Mouse (Mus musculus) adrenal gland, adult 2 months (tissue): ENCODE data around the gene Azin2. TPM values are rescaled to one million over a fixed set of nuclear protein-coding genes. Genes with fewer than 3 reads are reported as not detected.

Experiments
- DNase-seq: peaks from one replicate; pipeline ENCODE4 v3.0.0; 2021
- polyA plus RNA-seq: library from polyadenylated mRNA; depleted of rRNA; stranded (reverse); fragments of >200 nt; gene quantifications from 2 replicates; pipeline ENCODE4 v1.2.3, GENCODE M21; 2012; rRNA removed
- total RNA-seq, 2 experiments: library from RNA; stranded (reverse); gene quantifications; 2 replicates each; pipeline ENCODE4 v1.2.3; 2021

Azin2 gene
- total and polyA plus RNA-seq, 3 experiments = 36.2 to 55.1 (median 39.0) TPM

- DNase-seq = peak; percentile 43
Measured at GRCm38 (mm10) chr4:128897911-128898421, 64.3 kb downstream of the Azin2 start.

- DNase-seq = no peak
Measured at GRCm38 (mm10) chr4:128896667-128897066, 65.6 kb downstream of the Azin2 start.

GRCm38 (mm10) chr4:128895841-128896240 is 66.4 kb downstream of the Azin2 start:
- DNase-seq = no peak

- no peak for DNase-seq
Measured at GRCm38 (mm10) chr4:128894112-128894511, 68.1 kb downstream of the Azin2 start.

GRCm38 (mm10) chr4:128892188-128892587 is 70.1 kb downstream of the Azin2 start:
- DNase-seq = no peak

GRCm38 (mm10) chr4:128891746-128892145 is 70.5 kb downstream of the Azin2 start:
- DNase-seq = no peak

- DNase-seq = peak; percentile 73
Measured at GRCm38 (mm10) chr4:128891157-128891556, 71.1 kb downstream of the Azin2 start.

- no peak for DNase-seq
Measured at GRCm38 (mm10) chr4:128889752-128890630, 72.3 kb downstream of the Azin2 start.

GRCm38 (mm10) chr4:128888436-128888990 is 73.7 kb downstream of the Azin2 start:
- DNase-seq = no peak

- peak; percentile 66 for DNase-seq
Measured at GRCm38 (mm10) chr4:128887641-128888091, 74.6 kb downstream of the Azin2 start.

GRCm38 (mm10) chr4:128887026-128887425 is 75.2 kb downstream of the Azin2 start:
- no peak for DNase-seq

GRCm38 (mm10) chr4:128886571-128886970 is 75.7 kb downstream of the Azin2 start:
- no peak for DNase-seq

- no peak for DNase-seq
Measured at GRCm38 (mm10) chr4:128885540-128885939, 76.7 kb downstream of the Azin2 start.

GRCm38 (mm10) chr4:128884711-128885095 is 77.5 kb downstream of the Azin2 start:
- no peak for DNase-seq

- peak; percentile 86 for DNase-seq
Measured at GRCm38 (mm10) chr4:128883801-128884710, 78.2 kb downstream of the Azin2 start.

GRCm38 (mm10) chr4:128883379-128883781 is 78.9 kb downstream of the Azin2 start, which contains the start of gene Trim62:
Trim62 (plus strand) TSS chr4:128883580.
- DNase-seq = peak; percentile 92

Other genes starting within 250 kb of the Azin2 start
- gene A3galt2, start 207.1 kb downstream of the Azin2 start, total RNA-seq = under 1 TPM; 0.20 to 0.21 TPM
- 0.51 and 0.60 TPM in 2 replicates for gene A3galt2, start 207.1 kb downstream of the Azin2 start, polyA plus RNA-seq
- gene Zfp362, start 156.4 kb downstream of the Azin2 start, total RNA-seq = 10 to 100 TPM; 21.2 to 28.2 TPM
- 57.7 and 66.7 TPM in 2 replicates for gene Zfp362, start 156.4 kb downstream of the Azin2 start, polyA plus RNA-seq
- gene Trim62, start 78.9 kb downstream of the Azin2 start, total RNA-seq = 10 to 100 TPM in 1 of 2 experiments, 1 to 10 TPM in 1; 8.4 to 12.5 TPM
- gene Trim62, start 78.9 kb downstream of the Azin2 start, polyA plus RNA-seq = 26.5 and 32.3 TPM in 2 replicates
- gene Ak2, start 29.5 kb upstream of the Azin2 start, total RNA-seq = 100 to 1,000 TPM; 111 to 154 TPM
- 42.0 and 51.8 TPM in 2 replicates for gene Ak2, start 29.5 kb upstream of the Azin2 start, polyA plus RNA-seq
- 10 to 100 TPM; 33.4 to 39.6 TPM for gene Rnf19b, start 95.8 kb upstream of the Azin2 start, total RNA-seq
- gene Rnf19b, start 95.8 kb upstream of the Azin2 start, polyA plus RNA-seq = 69.1 and 74.7 TPM in 2 replicates
- not detected for gene Tmem54, start 143.1 kb upstream of the Azin2 start, total RNA-seq
- not detected in 2 replicates for gene Tmem54, start 143.1 kb upstream of the Azin2 start, polyA plus RNA-seq
- 1 to 10 TPM in 1 of 2 experiments, under 1 TPM in 1; 0.66 to 1.1 TPM for gene Hpca, start 159.6 kb upstream of the Azin2 start, total RNA-seq
- 1.4 and 2.6 TPM in 2 replicates for gene Hpca, start 159.6 kb upstream of the Azin2 start, polyA plus RNA-seq
- 1 to 10 TPM; 3.1 to 7.4 TPM for gene Fndc5, start 174.6 kb upstream of the Azin2 start, total RNA-seq
- 2.6 and 5.7 TPM in 2 replicates for gene Fndc5, start 174.6 kb upstream of the Azin2 start, polyA plus RNA-seq
- gene S100pbp, start 227.3 kb upstream of the Azin2 start, total RNA-seq = 10 to 100 TPM; 21.1 to 21.4 TPM
- gene S100pbp, start 227.3 kb upstream of the Azin2 start, polyA plus RNA-seq = 6.4 and 7.5 TPM in 2 replicates
- 10 to 100 TPM; 84.8 to 98.6 TPM for gene Yars, start 227.3 kb upstream of the Azin2 start, total RNA-seq
- 7.2 and 11.2 TPM in 2 replicates for gene Yars, start 227.3 kb upstream of the Azin2 start, polyA plus RNA-seq